Mouse (Mus musculus) embryo, embryonic 10 days (tissue): ENCODE measurements around the gene Tfe3.

Source experiments
- DNase-seq: peaks from one replicate; pipeline ENCODE4 v3.0.0-alpha.2; 2015; ENCODE audit warnings: low spot score

Gene Tfe3

GRCm38 (mm10) chrX:7815016-7815415 lies 52.7 kb downstream of the Tfe3 start:
- peak; percentile 5 for DNase-seq

GRCm38 (mm10) chrX:7821865-7822779 lies 59.8 kb downstream of the Tfe3 start, which contains the start of gene Kcnd1:
Kcnd1 (plus strand) TSS chrX:7822289.
- peak; percentile 41 for DNase-seq
